Mouse (Mus musculus) testis, adult 2 months (tissue): ENCODE results near the gene Tmem120b. TPM values are rescaled to one million over a fixed set of nuclear protein-coding genes. Genes with fewer than 3 reads are reported as not detected.

Experiments
- H3K27ac ChIP-seq: fragments of 200-500 bp; 2 replicates; pipeline ENCODE4 v1.5.1; 2012; ENCODE audit warnings: low read depth, low read length; ENCODE audit not compliant: control insufficient read depth, insufficient read depth
- H3K27me3 ChIP-seq: fragments of 200-500 bp; 2 replicates; pipeline ENCODE4 v1.6.1; 2012; ENCODE audit warnings: mild to moderate bottlenecking, low read length, moderate library complexity; ENCODE audit not compliant: control insufficient read depth, insufficient read depth
- H3K36me3 ChIP-seq: fragments of 200-500 bp; 2 replicates; pipeline ENCODE4 v1.6.1; 2012; ENCODE audit warnings: mild to moderate bottlenecking, low read length; ENCODE audit not compliant: control insufficient read depth, insufficient read depth
- H3K4me1 ChIP-seq: fragments of 200-500 bp; 2 replicates; pipeline ENCODE4 v1.6.1; 2012; ENCODE audit warnings: low read length; ENCODE audit not compliant: control insufficient read depth, insufficient read depth
- H3K4me3 ChIP-seq: fragments of 200-500 bp; 2 replicates; pipeline ENCODE4 v1.5.1; 2012; ENCODE audit warnings: low read depth, mild to moderate bottlenecking, low read length, moderate library complexity, mixed read lengths; ENCODE audit not compliant: control insufficient read depth
- CTCF ChIP-seq: fragments of 200-500 bp; IDR thresholded peaks from 2 replicates; pipeline ENCODE4 v1.5.1; 2012; ENCODE audit warnings: low read depth, mild to moderate bottlenecking, inconsistent platforms, low read length, moderate library complexity; ENCODE audit not compliant: control insufficient read depth, insufficient read depth, insufficient replicate concordance
- POLR2A ChIP-seq: fragments of 200-500 bp; IDR thresholded peaks from 2 replicates; pipeline ENCODE4 v1.6.1; 2012; ENCODE audit warnings: low read depth, mild to moderate bottlenecking, inconsistent platforms, low read length, moderate library complexity; ENCODE audit not compliant: control insufficient read depth
- polyA plus RNA-seq: library from polyadenylated mRNA; depleted of rRNA; stranded (reverse); fragments of >200 nt; gene quantifications from 2 replicates; pipeline ENCODE4 v1.2.3, GENCODE M21; 2012

Gene Tmem120b
- polyA plus RNA-seq, 1 experiment = 1.2 TPM

DNA sequence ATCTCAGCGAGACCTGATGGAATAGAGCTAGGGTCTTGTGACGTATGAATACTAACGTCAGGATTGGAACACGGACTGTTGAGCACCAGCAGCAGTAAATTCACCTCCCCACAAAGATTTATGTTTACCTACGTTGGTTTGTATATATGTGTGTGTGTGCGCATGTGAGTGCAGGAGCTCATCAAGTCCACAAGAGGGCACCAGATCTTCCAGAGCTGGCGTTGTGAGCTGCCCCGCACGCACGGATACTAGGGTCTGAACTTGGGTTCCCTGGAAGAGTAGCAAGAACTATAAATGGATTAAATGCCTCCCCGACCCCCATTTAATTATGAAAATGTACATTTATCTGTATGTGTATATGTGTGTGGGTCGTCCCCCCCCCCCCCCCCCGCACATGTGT is 12.3 kb downstream of the Tmem120b start:
- TF ChIP-seq CTCF = peak; percentile 47; the same call in 1 of the 2 replicates
- no peak for TF ChIP-seq POLR2A
- no peaks in the 10 kb centered on the region for H3K36me3 ChIP-seq
- H3K4me1 ChIP-seq = peaks cover 14% of the 10 kb centered on the region
- H3K4me3 ChIP-seq = no peak overlapping the region
- H3K27me3 ChIP-seq = no peaks in the 10 kb centered on the region
- no peak overlapping the region for H3K27ac ChIP-seq

DNA sequence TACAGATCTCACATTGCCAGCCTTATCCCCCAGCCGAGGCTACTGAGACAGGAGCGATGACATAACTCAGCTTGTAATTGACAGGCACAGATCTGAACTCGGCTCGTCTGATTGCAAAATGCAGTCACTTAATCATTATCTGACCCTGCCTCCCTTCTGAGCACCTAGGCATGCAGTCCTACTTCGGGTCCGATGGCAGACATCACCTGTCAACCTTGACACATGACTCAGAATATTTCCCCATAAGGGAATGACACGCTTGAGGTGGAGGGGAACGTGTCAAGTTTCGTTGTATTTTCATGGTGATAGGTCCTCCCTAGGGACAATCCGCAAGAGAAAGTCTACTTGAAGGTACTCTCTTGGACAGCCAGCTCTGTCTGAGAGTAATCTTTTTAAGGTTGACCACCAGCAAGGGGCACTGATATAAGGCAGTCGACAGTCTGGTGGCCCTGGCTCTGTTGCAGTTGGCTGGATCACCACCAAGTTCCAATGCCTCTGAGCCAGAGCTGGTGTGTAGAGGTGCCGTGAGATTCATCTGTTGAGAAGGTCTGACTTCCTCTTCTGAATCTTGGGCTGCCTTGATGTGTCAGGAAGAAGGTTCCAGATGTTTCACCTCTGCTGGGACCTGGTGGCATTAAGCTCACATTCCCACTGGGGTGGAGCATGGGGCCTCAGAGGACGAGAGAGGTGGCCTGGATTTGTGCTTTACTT is 15.3 kb downstream of the Tmem120b start:
- TF ChIP-seq CTCF = no peak
- TF ChIP-seq POLR2A = no peak
- Histone ChIP-seq H3K36me3 (no peaks in the 10 kb centered on the region), H3K27me3 (no peaks in the 10 kb centered on the region), H3K27ac (no peak overlapping the region), H3K4me1 (no peaks in the 10 kb centered on the region), H3K4me3 (no peak overlapping the region)

DNA sequence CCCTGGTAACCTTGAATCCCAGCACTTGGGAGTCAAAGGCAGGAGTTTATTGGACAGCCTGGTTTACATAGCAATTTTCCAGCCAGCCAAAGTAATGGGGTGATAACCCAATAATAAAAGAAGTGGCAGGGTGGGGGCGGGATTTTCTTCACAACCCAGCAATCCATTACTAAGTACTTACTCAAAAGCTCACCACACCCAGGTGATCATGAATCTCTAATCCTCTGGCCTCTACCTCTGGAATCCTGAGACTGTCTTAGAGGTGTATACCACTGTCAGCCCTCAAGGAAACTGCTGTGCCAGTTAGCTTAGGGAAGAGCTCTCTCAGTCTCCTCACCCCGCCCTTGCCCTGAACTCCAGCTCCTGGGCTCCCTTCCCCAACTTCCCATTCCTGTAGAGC is 18.3 kb downstream of the Tmem120b start:
- Histone ChIP-seq H3K27me3 (no peaks in the 10 kb centered on the region), H3K4me1 (no peaks in the 10 kb centered on the region), H3K4me3 (no peak overlapping the region), H3K36me3 (no peaks in the 10 kb centered on the region), H3K27ac (no peak overlapping the region)
- TF ChIP-seq CTCF (no peak), POLR2A (no peak)

DNA sequence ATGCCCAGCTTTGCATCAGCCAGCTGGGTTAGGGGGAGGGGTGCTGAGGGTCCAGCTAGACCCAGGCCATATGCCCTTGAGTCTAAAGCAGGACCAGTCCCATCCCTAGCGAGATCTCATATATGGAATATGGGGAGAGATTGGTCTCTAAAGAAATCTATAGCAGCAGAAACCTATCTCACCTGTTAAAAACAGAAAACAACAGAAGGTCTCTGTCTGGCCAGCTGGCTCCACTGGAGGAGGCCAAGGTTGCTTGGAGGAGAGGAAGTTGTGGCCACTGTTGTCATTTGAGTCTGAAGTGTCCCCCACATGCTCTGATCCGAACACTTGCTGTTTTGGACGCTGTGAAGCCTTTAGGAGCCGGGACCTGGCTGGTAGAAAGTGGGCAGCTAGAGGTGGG is 20.6 kb downstream of the Tmem120b start:
- H3K27ac ChIP-seq = no peak overlapping the region
- H3K4me3 ChIP-seq = no peak overlapping the region
- TF ChIP-seq CTCF (no peak), POLR2A (no peak)
- H3K27me3 ChIP-seq = no peaks in the 10 kb centered on the region
- no peaks in the 10 kb centered on the region for H3K36me3 ChIP-seq
- no peaks in the 10 kb centered on the region for H3K4me1 ChIP-seq

DNA sequence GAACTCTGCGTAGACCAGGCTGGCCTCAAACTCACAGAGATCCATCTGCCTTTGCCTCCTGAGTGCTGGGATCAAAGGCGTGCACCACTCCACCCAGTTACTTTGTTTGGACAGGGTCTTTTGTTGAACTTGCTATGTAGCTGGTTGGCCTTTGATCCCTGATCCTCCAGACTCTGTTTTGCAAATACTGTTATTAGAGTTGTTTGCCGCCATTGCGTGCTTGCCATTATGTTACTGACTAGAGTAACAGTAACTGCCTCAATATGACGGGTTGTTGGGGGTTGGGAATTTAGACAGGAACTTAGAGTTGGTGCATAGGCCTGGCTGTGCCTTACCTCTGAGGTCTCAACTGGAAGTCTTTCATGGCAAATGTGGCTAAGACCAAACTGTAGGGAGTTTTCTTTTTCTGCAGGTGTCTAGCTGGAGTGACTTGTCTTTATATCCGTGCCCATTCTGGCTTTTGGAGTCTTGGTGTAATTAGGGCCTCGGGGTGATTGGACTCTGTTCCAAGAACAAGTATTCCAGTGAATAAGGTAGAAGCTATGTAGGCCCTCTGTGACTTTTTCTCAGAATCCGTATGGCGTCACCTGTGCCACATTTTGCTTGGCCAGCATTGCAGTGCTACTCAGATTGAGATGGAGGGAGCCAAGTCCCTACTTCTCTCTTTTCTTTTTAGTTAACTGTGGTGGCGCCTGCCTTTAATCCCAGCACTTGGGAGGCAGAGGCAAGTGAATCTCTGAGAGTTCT is 22.5 kb downstream of the Tmem120b start:
- no peaks in the 10 kb centered on the region for H3K27me3 ChIP-seq
- no peak overlapping the region for H3K27ac ChIP-seq
- H3K4me3 ChIP-seq = no peak overlapping the region
- H3K4me1 ChIP-seq = no peaks in the 10 kb centered on the region
- no peak for TF ChIP-seq POLR2A
- TF ChIP-seq CTCF = no peak
- H3K36me3 ChIP-seq = no peaks in the 10 kb centered on the region

DNA sequence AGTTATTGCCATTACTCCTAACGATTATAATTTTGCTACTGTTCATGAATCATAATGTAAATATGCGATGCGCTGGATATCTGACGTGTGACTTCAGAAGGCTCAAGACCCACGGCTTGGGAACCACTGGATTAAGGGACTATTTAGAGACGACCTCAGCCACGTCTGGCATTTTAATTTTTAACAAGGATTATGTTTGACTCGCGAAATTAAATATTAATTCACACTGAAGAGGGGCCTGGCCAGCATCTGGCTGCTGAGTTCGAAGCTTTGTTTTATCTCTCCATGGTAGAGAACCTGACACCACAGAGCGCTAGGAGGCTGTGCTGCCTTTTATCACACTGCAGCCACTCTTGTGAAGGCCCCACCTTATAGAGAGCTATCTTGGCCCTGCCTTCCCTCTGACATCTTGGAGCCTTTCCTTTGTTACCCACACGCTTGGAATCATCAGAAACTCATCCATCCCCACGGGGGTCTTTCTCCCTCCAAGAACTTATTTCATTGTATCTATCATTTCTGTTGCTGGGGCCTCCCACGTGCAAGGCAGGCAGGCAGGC is 24.9 kb downstream of the Tmem120b start:
- H3K27me3 ChIP-seq = no peaks in the 10 kb centered on the region
- no peak overlapping the region for H3K27ac ChIP-seq
- TF ChIP-seq POLR2A = no peak
- no peak for TF ChIP-seq CTCF
- H3K4me3 ChIP-seq = no peak overlapping the region
- H3K36me3 ChIP-seq = no peaks in the 10 kb centered on the region
- H3K4me1 ChIP-seq = peaks cover 2% of the 10 kb centered on the region; the same call in 1 of the 2 replicates

DNA sequence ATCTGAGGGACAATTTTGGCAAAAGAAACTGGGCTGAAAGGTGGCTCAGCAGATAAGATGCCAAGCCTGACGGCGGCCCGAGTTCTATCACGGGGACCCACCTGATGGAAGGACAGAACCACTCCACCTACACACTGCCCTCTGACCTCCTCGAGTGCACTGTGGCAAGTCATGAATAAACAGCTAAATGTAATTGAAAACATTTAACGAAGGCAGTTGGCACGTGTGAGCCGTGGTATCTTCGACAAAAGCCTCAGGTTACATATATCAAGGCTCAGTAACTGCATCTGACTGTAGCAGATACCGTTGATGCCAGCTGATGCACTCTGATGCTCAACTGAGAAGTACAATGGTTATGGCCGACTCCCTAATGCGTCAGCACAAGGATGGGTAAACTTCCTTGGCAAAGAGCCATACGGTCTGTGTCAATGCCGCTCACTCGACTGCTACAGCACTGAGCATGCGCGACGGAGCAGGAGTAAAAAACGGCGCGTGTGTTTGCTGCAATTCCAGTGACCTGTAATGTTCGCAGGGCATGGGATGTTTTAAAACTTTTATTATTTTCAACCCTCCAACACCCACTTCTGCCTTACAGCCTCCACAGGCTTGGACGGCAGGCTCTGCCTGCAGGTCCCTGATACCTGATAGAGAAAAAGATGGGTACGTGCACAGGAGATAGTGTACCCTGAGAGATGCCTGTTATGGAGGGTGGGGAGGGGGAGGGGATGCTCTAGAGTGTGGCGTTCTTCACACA is 26.2 kb downstream of the Tmem120b start:
- H3K27me3 ChIP-seq = no peaks in the 10 kb centered on the region
- no peak overlapping the region for H3K4me3 ChIP-seq
- TF ChIP-seq CTCF (no peak), POLR2A (no peak)
- no peak overlapping the region for H3K27ac ChIP-seq
- H3K36me3 ChIP-seq = no peaks in the 10 kb centered on the region
- peaks cover 2% of the 10 kb centered on the region; the same call in 1 of the 2 replicates for H3K4me1 ChIP-seq
